Mouse (Mus musculus) myocyte (in vitro differentiated cells): ENCODE data around the gene Wdr35. TPM values are rescaled to one million over a fixed set of nuclear protein-coding genes. Genes with fewer than 3 reads are reported as not detected.
"Not testable (repeated sequence)": the region's sequence is repeated elsewhere in the genome, so short reads cannot be mapped to it uniquely, and the experiment has no call there.

Experiments used
- H3K27me3 ChIP-seq: one replicate; pipeline ENCODE4 v1.6.1; 2011; ENCODE audit not compliant: control insufficient read depth, insufficient read depth, insufficient read length
- H3K36me3 ChIP-seq: one replicate; pipeline ENCODE4 v1.6.1; 2011; ENCODE audit not compliant: control insufficient read depth, insufficient read depth
- H3K4me2 ChIP-seq: one replicate; pipeline ENCODE4 v1.6.1; 2011; ENCODE audit warnings: low read depth, control low read depth
- H3K4me3 ChIP-seq: one replicate; pipeline ENCODE4 v1.5.1; 2011; ENCODE audit warnings: mild to moderate bottlenecking, control low read depth, moderate library complexity
- H3K79me2 ChIP-seq: one replicate; pipeline ENCODE4 v1.6.1; 2011; ENCODE audit not compliant: control insufficient read depth, insufficient read depth
- H3ac ChIP-seq: one replicate; pipeline ENCODE4 v1.6.1; 2011; ENCODE audit not compliant: control insufficient read depth, insufficient read length
- CEBPB ChIP-seq: IDR thresholded peaks from 2 replicates; pipeline ENCODE4 v1.6.1; 2011; ENCODE audit warnings: mild to moderate bottlenecking, moderate library complexity; ENCODE audit not compliant: poor library complexity, insufficient read depth, severe bottlenecking
- E2F4 ChIP-seq: IDR thresholded peaks from one replicate; pipeline ENCODE4 v1.6.1; 2011; ENCODE audit warnings: mild to moderate bottlenecking, control low read depth, moderate library complexity; ENCODE audit not compliant: insufficient read depth
- MAX ChIP-seq: IDR thresholded peaks from one replicate; pipeline ENCODE4 v1.6.1; 2011; ENCODE audit warnings: low read depth, mild to moderate bottlenecking, control low read depth
- MYOD1 ChIP-seq, 3 experiments: IDR thresholded peaks; one replicate each; pipeline ENCODE4 v1.6.1; 2011; ENCODE audit warnings: control low read depth in 2 of 3, low read depth in 2 of 3, mild to moderate bottlenecking in 2 of 3, moderate library complexity in 1 of 3; ENCODE audit not compliant: insufficient read length in 2 of 3, control insufficient read depth in 1 of 3
- MYOG ChIP-seq, 3 experiments: IDR thresholded peaks; one replicate each; pipeline ENCODE4 v1.6.1; 2011; ENCODE audit warnings: control low read depth in 2 of 3, low read depth in 2 of 3, mild to moderate bottlenecking in 2 of 3; ENCODE audit not compliant: insufficient read length in 2 of 3, control insufficient read depth in 1 of 3, insufficient read depth in 1 of 3
- POLR2A ChIP-seq: IDR thresholded peaks from one replicate; pipeline ENCODE4 v1.6.1; 2011; ENCODE audit warnings: low read depth, mild to moderate bottlenecking, control low read depth, moderate library complexity; ENCODE audit not compliant: insufficient read length
- POLR2AphosphoS2 ChIP-seq: IDR thresholded peaks from one replicate; pipeline ENCODE4 v1.6.1; 2011; ENCODE audit warnings: low read depth, control low read depth; ENCODE audit not compliant: insufficient read length
- REST ChIP-seq: IDR thresholded peaks from one replicate; pipeline ENCODE4 v1.6.1; 2011; ENCODE audit warnings: mild to moderate bottlenecking, control low read depth, moderate library complexity; ENCODE audit not compliant: insufficient read depth, insufficient read length
- SRF ChIP-seq: IDR thresholded peaks from one replicate; pipeline ENCODE4 v1.6.1; 2011; ENCODE audit warnings: low read depth; ENCODE audit not compliant: control insufficient read depth, insufficient read length
- TCF12 ChIP-seq: IDR thresholded peaks from one replicate; pipeline ENCODE4 v1.6.1; 2011; ENCODE audit warnings: mild to moderate bottlenecking, control low read depth; ENCODE audit not compliant: poor library complexity, insufficient read depth, severe bottlenecking
- TCF3 ChIP-seq: IDR thresholded peaks from one replicate; pipeline ENCODE4 v1.6.1; 2011; ENCODE audit warnings: low read depth, control low read depth; ENCODE audit not compliant: insufficient read length
- USF1 ChIP-seq: IDR thresholded peaks from one replicate; pipeline ENCODE4 v1.6.1; 2011; ENCODE audit warnings: low read depth, mild to moderate bottlenecking, control low read depth, moderate library complexity
- polyA plus RNA-seq: library from polyadenylated mRNA; unstranded; fragments of >200 nt; fragmentation: generic; extraction: Trizol; gene quantifications from one replicate; pipeline ENCODE4 v1.2.1, GENCODE M21; 2012; ENCODE audit warnings: missing spikeins

Gene Wdr35
- polyA plus RNA-seq, 1 experiment: 9.5 TPM

DNA sequence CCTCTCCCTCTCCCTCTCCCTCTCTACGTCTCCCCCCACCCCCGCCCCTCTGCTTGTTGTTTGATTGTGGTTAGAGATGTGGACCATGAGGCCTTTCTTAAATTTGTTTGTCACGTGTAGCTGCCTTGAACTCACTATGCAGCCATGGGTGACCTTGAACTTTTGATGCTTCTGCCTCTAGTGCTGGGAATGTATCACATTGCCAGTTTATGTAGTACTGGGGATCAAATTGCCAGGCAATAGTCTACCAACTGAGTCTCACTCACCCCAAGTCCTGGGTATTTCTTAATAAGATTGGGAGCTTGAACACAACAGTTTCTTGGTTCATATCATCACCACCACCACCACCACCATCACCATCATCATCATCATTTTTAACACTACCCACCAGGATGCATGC is 47.3 kb downstream of the Wdr35 start:
- Histone ChIP-seq H3K4me2 (no peak overlapping the region), H3K79me2 (no peaks in the 10 kb centered on the region), H3K36me3 (peaks cover 8% of the 10 kb centered on the region), H3K4me3 (no peak overlapping the region), H3ac (no peak overlapping the region), H3K27me3 (no peaks in the 10 kb centered on the region)
- TF ChIP-seq REST (no peak), SRF (no peak), USF1 (no peak), MAX (no peak), TCF3 (no peak), CEBPB (no peak), E2F4 (no peak), MYOG (IDR thresholded peaks at IDR 0.05; ENCODE audit: control insufficient read depth in 1 of 3, insufficient read depth in 1 of 3, insufficient read length in 2 of 3, low read depth in 2 of 3) (no peak), POLR2A (no peak), MYOD1 (IDR thresholded peaks at IDR 0.05; ENCODE audit: control insufficient read depth in 1 of 3, insufficient read length in 2 of 3, low read depth in 2 of 3) (no peak), POLR2AphosphoS2 (no peak), TCF12 (no peak)

DNA sequence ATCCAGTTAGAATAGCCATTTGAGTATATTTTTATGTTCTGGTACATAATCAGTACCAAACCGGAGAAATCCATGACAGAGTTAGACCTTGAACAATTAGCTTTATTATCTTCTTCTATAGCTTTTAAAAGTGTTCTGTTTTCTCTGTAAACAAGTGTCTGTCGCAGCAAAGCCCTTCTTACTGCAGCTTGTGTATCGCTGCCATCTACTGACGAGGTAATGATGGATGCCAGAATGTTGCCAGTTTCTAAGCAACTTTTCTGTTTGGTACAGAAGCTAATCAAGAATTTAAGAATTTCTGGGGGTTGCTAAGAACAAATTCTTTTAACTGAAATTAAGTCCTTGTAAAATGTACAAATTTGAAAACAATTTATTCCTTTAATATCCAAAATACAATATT is 49.3 kb downstream of the Wdr35 start:
- peaks cover 8% of the 10 kb centered on the region for H3K36me3 ChIP-seq
- H3K27me3 ChIP-seq: no peaks in the 10 kb centered on the region
- no peak overlapping the region for H3K4me3 ChIP-seq
- no peak overlapping the region for H3ac ChIP-seq
- H3K4me2 ChIP-seq: no peak overlapping the region
- no peaks in the 10 kb centered on the region for H3K79me2 ChIP-seq
- no peak for TF ChIP-seq MAX
- TF ChIP-seq MYOG (IDR thresholded peaks at IDR 0.05; ENCODE audit: control insufficient read depth in 1 of 3, insufficient read depth in 1 of 3, insufficient read length in 2 of 3, low read depth in 2 of 3): no peak
- no peak for TF ChIP-seq REST
- no peak for TF ChIP-seq MYOD1 (IDR thresholded peaks at IDR 0.05; ENCODE audit: control insufficient read depth in 1 of 3, insufficient read length in 2 of 3, low read depth in 2 of 3)
- TF ChIP-seq POLR2A: no peak
- TF ChIP-seq POLR2AphosphoS2: no peak
- TF ChIP-seq CEBPB: no peak

DNA sequence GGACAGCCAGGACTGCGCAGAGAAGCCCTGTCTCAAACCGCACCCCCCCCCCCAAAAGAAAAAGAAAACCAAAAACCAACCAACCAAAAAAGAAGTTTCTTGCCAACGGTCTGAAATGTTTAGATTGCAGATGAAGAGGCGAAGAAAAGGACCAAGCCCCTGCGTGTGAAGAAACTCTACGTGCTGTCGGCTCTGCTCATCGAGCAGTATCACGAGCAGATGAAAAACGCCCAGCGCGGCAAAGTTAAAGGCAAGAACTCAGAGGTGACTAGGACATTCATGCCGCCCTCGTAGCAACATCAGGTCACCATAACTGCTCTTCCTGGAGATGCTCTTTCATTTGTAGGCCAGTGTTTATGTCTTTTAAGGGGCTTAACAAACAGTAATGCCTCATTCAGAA is 50.4 kb downstream of the Wdr35 start:
- no peaks in the 10 kb centered on the region for H3K79me2 ChIP-seq
- H3K27me3 ChIP-seq: no peaks in the 10 kb centered on the region
- no peak overlapping the region for H3K4me3 ChIP-seq
- peaks cover 4% of the 10 kb centered on the region for H3K36me3 ChIP-seq
- TF ChIP-seq POLR2AphosphoS2 (no peak), CEBPB (no peak), TCF12 (no peak), MYOG (IDR thresholded peaks at IDR 0.05; ENCODE audit: control insufficient read depth in 1 of 3, insufficient read depth in 1 of 3, insufficient read length in 2 of 3, low read depth in 2 of 3) (no peak), MAX (no peak), TCF3 (no peak), MYOD1 (IDR thresholded peaks at IDR 0.05; ENCODE audit: control insufficient read depth in 1 of 3, insufficient read length in 2 of 3, low read depth in 2 of 3) (no peak), E2F4 (no peak), SRF (no peak), USF1 (no peak), REST (no peak), POLR2A (no peak)
- no peak overlapping the region for H3ac ChIP-seq
- H3K4me2 ChIP-seq: no peak overlapping the region

DNA sequence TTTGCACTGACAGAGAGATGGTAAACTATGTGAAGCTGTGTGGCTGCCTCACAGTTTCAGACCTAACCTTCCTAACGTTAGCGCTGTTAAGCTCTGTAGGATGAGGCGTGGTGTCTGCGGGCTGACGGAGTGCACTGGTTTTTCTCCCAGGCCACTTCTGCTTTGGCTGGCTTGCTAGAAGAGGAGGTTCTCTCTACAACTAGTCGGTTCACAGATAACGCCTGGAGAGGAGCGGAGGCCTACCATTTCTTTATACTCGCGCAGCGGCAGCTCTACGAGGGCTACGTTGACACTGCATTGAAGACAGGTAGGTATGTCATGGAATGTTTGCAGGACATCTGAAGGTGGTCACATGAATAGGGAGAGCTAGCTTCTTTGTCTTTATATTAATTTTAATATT is 51.0 kb downstream of the Wdr35 start:
- Histone ChIP-seq H3K36me3 (peaks cover 4% of the 10 kb centered on the region), H3K27me3 (no peaks in the 10 kb centered on the region), H3K4me3 (no peak overlapping the region), H3ac (no peak overlapping the region), H3K79me2 (no peaks in the 10 kb centered on the region), H3K4me2 (no peak overlapping the region)
- TF ChIP-seq MYOG (IDR thresholded peaks at IDR 0.05; ENCODE audit: control insufficient read depth in 1 of 3, insufficient read depth in 1 of 3, insufficient read length in 2 of 3, low read depth in 2 of 3): no peak
- no peak for TF ChIP-seq REST
- TF ChIP-seq TCF3: no peak
- TF ChIP-seq POLR2AphosphoS2: no peak
- no peak for TF ChIP-seq E2F4
- no peak for TF ChIP-seq MAX
- no peak for TF ChIP-seq CEBPB
- no peak for TF ChIP-seq TCF12
- no peak for TF ChIP-seq USF1
- no peak for TF ChIP-seq MYOD1 (IDR thresholded peaks at IDR 0.05; ENCODE audit: control insufficient read depth in 1 of 3, insufficient read length in 2 of 3, low read depth in 2 of 3)
- no peak for TF ChIP-seq POLR2A
- no peak for TF ChIP-seq SRF

DNA sequence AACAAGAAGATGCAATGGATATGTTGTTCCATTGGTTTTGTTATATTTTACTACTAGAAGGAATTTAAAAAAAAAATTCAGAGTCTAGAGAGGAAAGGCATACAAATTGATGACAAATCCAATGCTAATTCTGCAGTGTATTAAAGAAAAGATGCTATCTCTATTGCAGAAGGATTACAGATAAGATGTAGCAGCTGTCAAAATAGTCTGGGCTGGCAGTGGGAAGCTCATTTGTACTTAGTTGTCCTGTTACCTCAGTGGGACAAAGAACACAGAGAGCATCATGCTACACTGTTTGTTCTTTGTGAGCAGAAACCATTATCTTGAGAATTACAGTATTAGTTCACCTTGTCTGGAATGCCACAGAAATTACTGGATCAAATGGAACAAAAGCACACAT is 53.2 kb downstream of the Wdr35 start:
- Histone ChIP-seq H3K36me3 (no peaks in the 10 kb centered on the region), H3K4me3 (no peak overlapping the region), H3ac (no peak overlapping the region), H3K27me3 (no peaks in the 10 kb centered on the region), H3K79me2 (no peaks in the 10 kb centered on the region), H3K4me2 (peak overlapping the region; percentile 43)
- TF ChIP-seq MYOG (IDR thresholded peaks at IDR 0.05; ENCODE audit: control insufficient read depth in 1 of 3, insufficient read depth in 1 of 3, insufficient read length in 2 of 3, low read depth in 2 of 3) (no peak), TCF12 (no peak), MYOD1 (IDR thresholded peaks at IDR 0.05; ENCODE audit: control insufficient read depth in 1 of 3, insufficient read length in 2 of 3, low read depth in 2 of 3) (peak in 1 of 3 experiments; percentile 45), TCF3 (no peak), MAX (no peak)

DNA sequence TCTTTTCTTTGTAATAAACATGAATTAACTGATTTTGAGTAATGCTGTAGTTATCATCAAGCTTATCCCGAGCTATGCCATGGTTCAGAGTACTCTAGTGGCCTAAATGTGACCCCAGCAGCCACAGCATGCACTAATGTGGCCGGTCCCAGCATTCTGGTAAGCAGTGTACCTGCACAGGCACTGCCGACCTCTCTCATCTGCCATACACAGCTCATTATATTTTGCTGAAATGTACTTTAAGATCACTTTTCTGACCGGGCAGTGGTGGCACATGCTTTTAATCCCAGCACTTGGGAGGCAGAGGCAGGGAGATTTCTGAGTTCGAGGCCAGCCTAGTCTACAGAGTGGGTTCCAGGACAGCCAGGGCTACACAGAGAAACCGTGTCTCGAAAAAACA is 55.1 kb downstream of the Wdr35 start:
- H3K4me3 ChIP-seq: peak overlapping the region; percentile 53
- H3ac ChIP-seq, H3K27me3 ChIP-seq, H3K79me2 ChIP-seq, H3K36me3 ChIP-seq, H3K4me2 ChIP-seq: not testable (repeated sequence)
